Mouse (Mus musculus) neural tube, embryonic 15.5 days (tissue): ENCODE measurements around the gene Scn1b. TPM values are rescaled to one million over a fixed set of nuclear protein-coding genes. Genes with fewer than 3 reads are reported as not detected.

ENCODE experiments used
- ATAC-seq: fragments of 200-750 bp; cut with Nextera tagmentation; 2 replicates; pipeline ENCODE4 v1.8.0; 2017; ENCODE audit warnings: mild to moderate bottlenecking, moderate TSS enrichment, moderate library complexity; ENCODE audit not compliant: low FRiP score
- H3K27ac ChIP-seq: fragments of 300-500 bp; sonication (generic); replicated peaks from 2 replicates; pipeline ENCODE4 v1.5.1; 2015; ENCODE audit warnings: mild to moderate bottlenecking, inconsistent platforms
- H3K27me3 ChIP-seq: fragments of 300-500 bp; sonication (generic); replicated peaks from 2 replicates; pipeline ENCODE4 v1.6.1; 2015; ENCODE audit warnings: inconsistent platforms
- H3K36me3 ChIP-seq: fragments of 300-500 bp; sonication (generic); 2 replicates; pipeline ENCODE4 v1.6.1; 2015; ENCODE audit warnings: inconsistent platforms
- H3K4me1 ChIP-seq: fragments of 300-500 bp; sonication (generic); 2 replicates; pipeline ENCODE4 v1.6.1; 2015; ENCODE audit warnings: inconsistent platforms
- H3K4me2 ChIP-seq: fragments of 300-500 bp; sonication (generic); 2 replicates; pipeline ENCODE4 v1.6.1; 2015; ENCODE audit warnings: inconsistent platforms, mild to moderate bottlenecking, moderate library complexity
- H3K4me3 ChIP-seq: fragments of 300-500 bp; sonication (generic); replicated peaks from 2 replicates; pipeline ENCODE4 v1.5.1; 2015; ENCODE audit warnings: mild to moderate bottlenecking, inconsistent platforms
- H3K9ac ChIP-seq: fragments of 300-500 bp; sonication (generic); replicated peaks from 2 replicates; pipeline ENCODE4 v1.6.1; 2015; ENCODE audit warnings: mild to moderate bottlenecking, inconsistent platforms
- H3K9me3 ChIP-seq: fragments of 300-500 bp; sonication (generic); replicated peaks from 2 replicates; pipeline ENCODE4 v1.6.1; 2016; ENCODE audit warnings: inconsistent platforms
- WGBS: fragments of 180-500 bp; shearing (Covaris S2); methylation state at CpG from one replicate; pipeline ENCODE4 v1.1.7; 2015; ENCODE audit warnings: mixed read lengths; 5-methylcytosine and 5-hydroxymethylcytosine counted together
- polyA plus RNA-seq: library from polyadenylated mRNA; unstranded; fragments of >200 nt; fragmentation: Nextera tagmentation; extraction: Ambion mirVana; gene quantifications from 2 replicates; pipeline ENCODE4 v1.2.1, GENCODE M21; 2015

The Scn1b gene
- polyA plus RNA-seq, 1 experiment from 2014 or later, result 24.8 TPM

DNA sequence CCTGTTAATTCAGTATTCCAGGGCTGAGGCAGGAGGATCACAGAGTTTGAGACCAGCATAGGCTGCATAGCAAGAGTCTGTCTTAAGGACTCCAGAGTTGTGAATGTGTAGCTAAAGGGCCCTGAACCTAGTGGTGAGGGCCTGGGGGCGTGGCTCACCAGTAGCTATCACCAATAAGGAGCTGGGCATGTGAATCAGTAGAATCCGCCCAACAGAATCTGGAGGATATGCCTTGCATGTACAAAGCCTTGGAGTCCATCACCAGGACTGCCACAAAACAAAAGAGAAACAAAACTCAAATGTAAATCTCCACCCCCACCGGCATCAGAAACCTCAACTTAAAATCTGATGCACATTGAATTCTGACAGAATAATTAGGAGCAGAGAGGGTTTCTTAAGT lies 21.3 kb upstream of the Scn1b start:
- Histone ChIP-seq H3K9me3 (no peaks in the 10 kb centered on the region), H3K27ac (peak overlapping the region; percentile 99), H3K36me3 (peaks cover 6% of the 10 kb centered on the region), H3K9ac (peak overlapping the region; percentile 99), H3K4me1 (peaks cover 54% of the 10 kb centered on the region), H3K4me2 (peak overlapping the region; percentile 83), H3K4me3 (peak overlapping the region; percentile 76), H3K27me3 (no peaks in the 10 kb centered on the region)
- ATAC-seq, result no peak
- 63% methylated on average over 3 of the region's 3 CpGs for WGBS

DNA sequence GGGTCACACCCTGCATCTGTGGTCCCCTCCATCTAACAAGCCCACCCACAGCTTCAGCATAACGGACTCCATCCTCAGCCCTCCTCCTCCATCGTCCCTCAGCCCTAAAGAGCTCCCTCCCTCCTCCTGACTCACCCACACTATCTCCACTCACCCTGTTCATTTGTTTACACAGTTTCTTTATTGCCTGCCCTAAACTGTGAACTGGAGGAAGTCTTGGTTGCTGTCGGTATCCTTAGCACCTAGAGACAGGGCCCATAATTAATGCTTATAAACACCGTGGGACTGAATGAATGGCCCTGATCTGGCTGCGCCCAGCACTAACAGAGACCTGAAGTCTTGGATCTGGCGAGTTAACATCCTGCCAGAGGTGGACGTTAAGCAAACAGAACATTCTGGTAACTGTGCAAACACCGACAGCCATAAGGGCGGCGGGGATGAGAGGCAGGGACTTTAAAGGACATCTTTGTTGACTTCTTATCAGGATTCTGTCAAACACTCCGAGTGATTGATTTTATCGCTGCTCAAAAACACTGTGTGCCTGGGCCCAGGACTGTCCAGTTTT lies 18.9 kb upstream of the Scn1b start:
- no peak for ATAC-seq
- Histone ChIP-seq H3K36me3 (peaks cover 30% of the 10 kb centered on the region), H3K4me2 (no peak overlapping the region), H3K4me1 (peaks cover 43% of the 10 kb centered on the region), H3K27me3 (no peaks in the 10 kb centered on the region), H3K27ac (peak overlapping the region; percentile 23; the same call in 1 of the 2 replicates), H3K9me3 (no peaks in the 10 kb centered on the region), H3K4me3 (no peak overlapping the region), H3K9ac (no peak overlapping the region)
- WGBS, result 42% methylated on average over 12 of the region's 12 CpGs

DNA sequence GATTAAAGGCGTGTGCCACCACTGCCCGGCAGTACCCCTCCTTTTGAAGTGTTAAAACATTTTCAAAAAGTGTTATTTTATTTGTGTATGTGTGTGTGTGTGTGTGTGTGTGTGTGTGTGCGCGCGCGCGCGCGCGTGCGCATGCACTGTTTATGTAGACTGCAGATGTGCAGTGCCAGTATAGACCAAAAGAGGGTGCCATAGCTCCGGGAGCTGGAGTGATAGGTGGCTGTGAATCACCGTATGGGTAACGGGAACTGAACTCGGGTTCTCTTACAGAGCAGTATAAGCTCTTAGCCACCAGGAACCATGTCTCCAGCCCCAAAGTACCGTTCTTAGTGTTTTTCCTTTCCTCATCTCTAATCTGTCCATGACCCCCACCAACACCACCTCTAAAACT lies 18.1 kb upstream of the Scn1b start:
- Histone ChIP-seq H3K4me1 (peaks cover 43% of the 10 kb centered on the region), H3K4me3 (no peak overlapping the region), H3K9ac (no peak overlapping the region), H3K9me3 (no peaks in the 10 kb centered on the region), H3K36me3 (peaks cover 37% of the 10 kb centered on the region), H3K4me2 (no peak overlapping the region), H3K27me3 (no peaks in the 10 kb centered on the region), H3K27ac (no peak overlapping the region)
- ATAC-seq, result no peak
- WGBS, result 98% methylated on average over 16 of the region's 16 CpGs

DNA sequence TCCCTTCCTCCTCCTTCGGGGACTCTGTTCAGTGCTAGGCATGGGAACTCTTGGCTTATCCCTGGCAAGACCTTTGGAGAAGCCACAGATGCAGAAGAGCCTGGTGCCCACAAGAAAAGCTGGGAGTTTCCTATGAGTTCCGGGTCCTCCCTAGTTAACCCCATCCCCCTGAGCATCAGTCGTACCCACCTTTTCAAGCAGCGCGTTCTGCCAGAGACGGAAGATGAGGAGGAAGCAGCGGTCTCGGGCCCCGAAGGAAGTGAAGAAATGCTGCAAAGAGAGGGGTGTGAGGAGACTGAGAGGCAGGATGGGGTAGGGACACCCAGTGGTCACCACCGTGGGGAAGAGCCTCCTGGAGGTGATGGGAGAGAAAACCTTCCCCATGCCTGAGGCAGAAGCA lies 14.1 kb upstream of the Scn1b start:
- H3K9me3 ChIP-seq, result no peaks in the 10 kb centered on the region
- WGBS, result 95% methylated on average over 10 of the region's 10 CpGs
- H3K4me1 ChIP-seq, result peaks cover 7% of the 10 kb centered on the region
- no peak overlapping the region for H3K4me3 ChIP-seq
- H3K27me3 ChIP-seq, result no peaks in the 10 kb centered on the region
- no peak overlapping the region for H3K9ac ChIP-seq
- no peak overlapping the region for H3K27ac ChIP-seq
- H3K36me3 ChIP-seq, result peaks cover 76% of the 10 kb centered on the region
- no peak overlapping the region for H3K4me2 ChIP-seq
- no peak for ATAC-seq

DNA sequence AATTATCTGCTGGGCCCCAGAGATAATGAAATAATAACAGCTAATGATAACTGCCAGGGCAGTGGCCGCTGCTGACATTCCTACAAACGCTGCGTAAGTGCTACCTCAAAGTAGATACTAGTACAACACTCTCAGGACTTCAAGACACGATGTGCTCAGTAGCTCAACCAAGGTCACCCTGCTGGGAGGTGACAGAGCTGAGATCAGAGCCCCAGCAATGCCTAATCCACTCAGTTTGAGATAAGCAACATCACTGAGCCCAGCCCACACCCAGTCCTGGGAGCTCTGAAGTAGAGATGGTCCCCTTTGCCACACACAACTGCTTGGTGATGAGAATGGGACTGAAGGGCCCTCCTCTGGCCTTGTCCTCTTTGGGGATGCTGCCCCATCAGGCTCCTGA lies 13.5 kb upstream of the Scn1b start:
- peaks cover under 1% of the 10 kb centered on the region; the same call in 1 of the 2 replicates for H3K4me1 ChIP-seq
- WGBS, result 87% methylated on average over 4 of the region's 4 CpGs
- H3K27me3 ChIP-seq, result no peaks in the 10 kb centered on the region
- H3K27ac ChIP-seq, result no peak overlapping the region
- H3K4me3 ChIP-seq, result no peak overlapping the region
- H3K36me3 ChIP-seq, result peaks cover 83% of the 10 kb centered on the region
- H3K9ac ChIP-seq, result no peak overlapping the region
- no peak overlapping the region for H3K4me2 ChIP-seq
- H3K9me3 ChIP-seq, result no peaks in the 10 kb centered on the region
- ATAC-seq, result no peak

DNA sequence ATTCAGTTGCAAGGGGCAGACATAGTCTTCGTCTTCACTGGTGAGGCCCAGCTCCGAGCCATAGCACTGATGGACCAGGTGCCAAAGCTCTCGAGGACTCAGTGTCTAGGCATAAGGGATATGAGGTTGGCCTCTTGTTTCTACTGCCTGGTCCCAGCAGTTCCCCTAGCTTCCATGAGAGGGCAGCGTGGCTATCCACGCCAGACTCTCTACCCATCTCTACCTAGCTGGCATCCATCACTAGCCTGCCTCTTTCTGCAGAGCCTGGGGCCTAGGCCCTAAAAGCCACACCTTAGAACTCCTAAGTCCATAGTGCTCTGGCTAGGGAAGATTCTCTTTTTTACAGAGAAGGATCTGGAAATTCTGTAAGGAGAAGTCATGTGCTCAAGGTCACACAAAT lies 13.0 kb upstream of the Scn1b start:
- H3K4me1 ChIP-seq, result no peaks in the 10 kb centered on the region
- H3K9me3 ChIP-seq, result no peaks in the 10 kb centered on the region
- peak; percentile 48; the same call in 1 of the 2 replicates for ATAC-seq
- H3K27me3 ChIP-seq, result no peaks in the 10 kb centered on the region
- H3K4me2 ChIP-seq, result no peak overlapping the region
- H3K4me3 ChIP-seq, result no peak overlapping the region
- H3K27ac ChIP-seq, result no peak overlapping the region
- peaks cover 88% of the 10 kb centered on the region for H3K36me3 ChIP-seq
- no peak overlapping the region for H3K9ac ChIP-seq
- WGBS, result 69% methylated on average over 5 of the region's 5 CpGs

DNA sequence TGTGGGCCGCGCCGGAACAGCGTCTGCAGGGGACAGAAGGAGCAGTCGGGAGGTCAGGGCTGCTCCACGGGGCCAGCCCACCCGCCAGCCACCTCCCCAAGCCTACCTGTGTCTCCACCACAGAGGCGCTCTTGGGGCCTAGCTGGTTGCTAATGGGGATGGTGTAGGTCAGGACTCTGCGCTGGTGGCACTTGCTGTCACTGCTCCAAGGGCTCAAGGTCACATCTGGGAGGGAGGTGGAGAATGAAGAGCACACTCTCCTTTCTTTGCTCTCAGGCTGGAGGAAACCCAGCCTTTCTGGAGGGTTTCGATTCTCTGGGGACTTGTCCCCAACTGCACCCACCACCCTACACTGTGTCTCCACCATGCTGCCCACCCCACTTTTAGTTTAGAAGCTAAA lies 8.9 kb upstream of the Scn1b start:
- Histone ChIP-seq H3K27ac (no peak overlapping the region), H3K27me3 (no peaks in the 10 kb centered on the region), H3K9me3 (no peaks in the 10 kb centered on the region), H3K4me3 (no peak overlapping the region), H3K36me3 (peaks cover 96% of the 10 kb centered on the region), H3K4me1 (no peaks in the 10 kb centered on the region), H3K4me2 (no peak overlapping the region), H3K9ac (no peak overlapping the region)
- 90% methylated on average over 10 of the region's 10 CpGs for WGBS
- no peak for ATAC-seq

DNA sequence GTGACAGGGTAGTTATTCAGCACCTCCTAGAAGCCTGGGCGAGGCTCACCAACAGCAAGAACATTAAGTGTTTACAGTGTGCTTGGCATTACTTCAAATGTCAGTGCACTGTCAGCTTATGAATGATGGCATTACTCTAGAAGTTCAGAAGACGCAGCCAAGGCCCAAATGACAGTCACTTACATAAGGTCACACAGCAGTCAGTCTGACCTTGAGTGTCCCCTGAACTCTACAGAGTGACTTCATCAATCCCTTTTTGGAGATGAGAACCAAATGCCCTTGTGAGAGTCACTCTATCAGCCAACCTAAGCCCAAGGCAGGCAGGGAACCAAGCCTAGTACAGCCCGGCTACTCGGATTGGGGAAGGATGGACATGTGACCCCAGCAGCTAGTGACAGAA lies 5.1 kb upstream of the Scn1b start:
- WGBS, result 92% methylated on average over 4 of the region's 4 CpGs
- no peak overlapping the region for H3K27ac ChIP-seq
- peaks cover 86% of the 10 kb centered on the region for H3K36me3 ChIP-seq
- no peak overlapping the region for H3K4me2 ChIP-seq
- H3K9ac ChIP-seq, result no peak overlapping the region
- no peaks in the 10 kb centered on the region for H3K9me3 ChIP-seq
- no peak for ATAC-seq
- no peaks in the 10 kb centered on the region for H3K27me3 ChIP-seq
- H3K4me3 ChIP-seq, result no peak overlapping the region
- peaks cover 8% of the 10 kb centered on the region for H3K4me1 ChIP-seq

DNA sequence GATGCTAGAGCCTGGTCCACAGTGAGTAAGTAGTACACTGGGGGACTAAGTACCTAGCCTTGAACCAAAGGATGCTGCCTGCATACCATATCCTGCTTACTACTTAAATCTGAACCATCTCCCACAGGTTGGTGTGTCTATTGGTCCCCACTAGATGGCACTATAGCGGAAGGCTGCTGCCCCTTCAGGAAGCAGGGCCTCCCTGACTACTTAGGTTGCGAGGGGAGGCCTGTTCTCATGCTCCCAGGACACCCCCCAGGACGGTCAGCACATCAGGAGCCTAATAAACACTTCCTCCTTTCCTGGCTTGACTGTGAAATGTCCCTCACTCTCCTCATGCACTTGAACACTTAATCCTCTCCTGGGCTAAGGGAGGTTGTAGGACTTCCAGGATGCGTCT lies 4.0 kb upstream of the Scn1b start:
- H3K27ac ChIP-seq, result no peak overlapping the region
- no peak overlapping the region for H3K4me3 ChIP-seq
- no peak for ATAC-seq
- H3K36me3 ChIP-seq, result peaks cover 76% of the 10 kb centered on the region
- H3K4me2 ChIP-seq, result no peak overlapping the region
- H3K9ac ChIP-seq, result no peak overlapping the region
- 36% methylated on average over 4 of the region's 4 CpGs for WGBS
- peaks cover 4% of the 10 kb centered on the region for H3K27me3 ChIP-seq
- H3K9me3 ChIP-seq, result no peaks in the 10 kb centered on the region
- peaks cover 16% of the 10 kb centered on the region for H3K4me1 ChIP-seq

DNA sequence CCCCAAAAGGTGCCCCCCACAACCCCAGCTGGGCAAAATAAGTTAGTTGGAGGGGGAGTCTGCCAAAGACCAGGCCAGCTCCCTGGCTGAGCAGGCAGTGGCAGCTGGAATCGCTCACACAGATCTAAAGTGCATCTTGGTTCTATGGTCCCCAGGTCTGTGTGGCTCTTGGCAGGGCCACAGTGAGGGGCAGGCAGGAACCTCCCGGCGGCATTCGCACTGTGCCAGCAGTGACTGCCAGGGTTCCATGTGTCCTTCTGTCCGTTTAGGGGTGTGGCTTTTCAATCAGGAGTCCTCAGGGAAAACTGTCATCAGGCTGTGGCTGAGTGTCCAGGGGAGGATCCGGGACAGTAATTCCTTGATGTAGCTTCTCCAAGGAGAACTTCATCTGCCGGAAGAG lies 3.4 kb upstream of the Scn1b start:
- Histone ChIP-seq H3K4me1 (peaks cover 23% of the 10 kb centered on the region), H3K27me3 (peaks cover 10% of the 10 kb centered on the region), H3K9ac (no peak overlapping the region), H3K36me3 (peaks cover 69% of the 10 kb centered on the region), H3K9me3 (no peaks in the 10 kb centered on the region), H3K27ac (no peak overlapping the region), H3K4me3 (no peak overlapping the region), H3K4me2 (no peak overlapping the region)
- no peak for ATAC-seq
- 92% methylated on average over 7 of the region's 7 CpGs for WGBS

DNA sequence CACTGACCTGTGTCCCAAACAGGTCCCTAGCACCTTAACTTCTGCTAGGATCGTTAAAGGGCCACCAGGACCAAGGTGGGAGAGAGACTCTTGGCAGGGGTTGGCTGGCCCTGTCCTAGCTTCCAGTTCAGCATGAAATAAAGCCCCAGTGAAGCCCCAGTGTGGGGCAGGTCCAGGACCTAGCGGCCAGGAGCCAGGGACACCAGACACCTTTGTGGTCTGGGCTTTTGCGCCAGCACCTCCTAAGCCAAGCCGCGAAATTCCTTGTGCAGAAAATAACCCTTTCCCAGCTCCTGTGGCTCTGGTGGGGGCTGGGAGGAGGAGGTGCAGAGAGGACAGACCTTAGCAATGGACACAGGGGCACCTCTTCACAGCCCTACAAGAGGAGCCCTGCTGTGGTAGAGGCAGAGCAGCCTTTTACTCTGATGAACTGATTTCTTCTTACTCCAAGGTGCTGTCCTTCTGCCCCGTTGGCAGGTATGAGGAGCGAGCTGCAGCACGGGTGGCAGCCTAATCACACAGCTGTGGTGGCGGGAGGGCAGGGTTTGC lies 1.4 kb upstream of the Scn1b start:
- Histone ChIP-seq H3K4me3 (no peak overlapping the region), H3K27ac (no peak overlapping the region), H3K27me3 (peaks cover 20% of the 10 kb centered on the region), H3K9me3 (no peaks in the 10 kb centered on the region), H3K4me1 (peaks cover 24% of the 10 kb centered on the region), H3K36me3 (peaks cover 50% of the 10 kb centered on the region), H3K9ac (no peak overlapping the region), H3K4me2 (no peak overlapping the region)
- 0 out of 2 replicates have a peak, but pooled peaks have one; percentile 2 for ATAC-seq
- 74% methylated on average over 9 of the region's 9 CpGs for WGBS

DNA sequence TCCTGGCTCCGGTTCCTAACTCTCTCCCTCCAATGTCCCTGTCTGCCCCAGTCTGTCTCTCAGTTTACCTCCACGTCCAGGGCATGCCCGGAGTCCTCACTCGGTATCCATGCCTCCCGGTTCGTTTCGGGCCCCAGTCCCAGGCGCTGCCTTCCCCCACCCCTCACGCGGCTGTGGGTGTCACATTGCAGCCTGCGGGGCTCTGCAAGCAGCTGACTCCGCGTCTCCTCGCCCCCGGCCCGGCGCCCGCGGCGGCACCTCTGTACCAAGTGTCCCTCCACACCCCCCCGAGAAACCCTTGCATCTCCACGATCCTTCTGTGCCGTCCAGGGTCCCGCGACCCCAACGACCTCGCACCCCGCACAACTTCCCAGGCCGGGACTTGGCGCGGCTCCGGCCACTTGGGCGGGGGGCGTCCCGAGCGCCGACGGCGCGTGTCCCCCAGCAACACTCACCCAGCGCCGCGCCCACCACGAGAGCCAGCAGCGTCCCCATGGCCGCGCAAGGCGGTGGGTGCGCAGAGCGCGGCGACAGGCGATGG lies 522 bp downstream of the Scn1b start:
- peak overlapping the region; percentile 83 for H3K4me2 ChIP-seq
- H3K4me3 ChIP-seq, result peak overlapping the region; percentile 61
- H3K9me3 ChIP-seq, result no peaks in the 10 kb centered on the region
- H3K36me3 ChIP-seq, result peaks cover 30% of the 10 kb centered on the region
- peaks cover 20% of the 10 kb centered on the region for H3K27me3 ChIP-seq
- H3K4me1 ChIP-seq, result peaks cover 24% of the 10 kb centered on the region
- peak overlapping the region; percentile 43 for H3K27ac ChIP-seq
- 1% methylated on average over 50 of the region's 53 CpGs for WGBS
- peak; percentile 14; the same call in 1 of the 2 replicates for ATAC-seq
- H3K9ac ChIP-seq, result peak overlapping the region; percentile 74
